Comparison of ENCODE assay signal across 8 mouse cellular contexts in the genomic region with DNA sequence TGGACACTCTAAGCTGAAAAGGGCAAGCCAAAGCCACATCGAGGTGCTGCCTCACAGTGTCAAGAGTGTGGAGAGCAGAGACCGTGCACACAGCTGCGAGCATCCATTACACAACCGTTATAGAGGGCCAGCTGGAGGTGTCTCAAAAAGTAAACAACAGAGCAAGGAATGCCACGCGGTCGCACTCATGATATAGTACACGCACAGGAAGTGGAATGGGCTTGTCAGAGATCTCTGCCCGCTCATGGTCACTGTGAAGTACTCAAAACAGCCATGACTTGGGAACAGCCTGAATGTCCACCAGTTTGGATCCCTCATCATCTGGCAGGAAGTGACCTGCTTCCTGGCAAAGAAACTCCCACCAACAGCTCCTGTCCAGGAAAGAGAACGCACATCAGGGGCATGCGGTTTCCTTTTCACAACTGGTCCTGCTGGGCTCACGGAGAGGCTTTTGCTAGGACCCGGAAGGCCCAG.
DNase-seq lines count a peak whose midpoint lies in the region; ATAC-seq lines count a peak whose summit lies in the region.

No protein-coding gene starts in this region.

- ATAC-seq in megakaryocyte progenitor cell, adult 5-6 weeks (replicated peaks; ENCODE audit: poor library complexity), result peak; percentile 87

- peak; percentile 54 for DNase-seq in adrenal gland, adult 8-10 months
- DNase-seq in adrenal gland, postnatal 4 days (ENCODE audit: low spot score in 2 of 2), result no peak
- peak; percentile 86 for DNase-seq in heart, adult 8-10 months (ENCODE audit: low spot score)
- peak; percentile 70 for DNase-seq in kidney, postnatal 10 days
- no peak for DNase-seq in cerebellum, adult 9-10 months
- DNase-seq in right cerebral cortex, postnatal 4 days, result no peak
- DNase-seq in testis, postnatal 14 days (ENCODE audit: low spot score), result no peak

Comparison
In these comparisons a context has a peak if more than half of its experiments do, and no peak if none do; other contexts are left out.
1. DNase-seq: peak in adrenal gland, adult 8-10 months (single experiment), heart, adult 8-10 months (single experiment) and kidney, postnatal 10 days (single experiment); none in adrenal gland, postnatal 4 days (0 of 2), cerebellum, adult 9-10 months (single experiment), right cerebral cortex, postnatal 4 days (single experiment) and testis, postnatal 14 days (single experiment).